In genomic region chr13:15552009-15552408, GRCm38 (mm10) we compare ENCODE assay signal across 15 mouse cellular contexts.
"Had no signal": no experiment of that assay in that cellular context is flagged by ENCODE, and none has a peak within 500 bp of the region (broad histone marks: within the 10 kb centered on the region; RNA-seq: fewer than 3 reads in every experiment).

No protein-coding gene starts in this region.

- H3K4me2 ChIP-seq: liver, embryonic 13.5 days; lung, embryonic 15.5 days; midbrain, embryonic 12.5 days; neural tube, embryonic 15.5 days had no signal

- H3K4me1 ChIP-seq: liver, embryonic 13.5 days had no signal

- H3K27me3 ChIP-seq: liver, embryonic 13.5 days; lung, embryonic 15.5 days; megakaryocyte, embryonic 14.5 days; midbrain, embryonic 12.5 days; neural tube, embryonic 15.5 days had no signal

- H3K4me3 ChIP-seq: liver, embryonic 13.5 days; lung, embryonic 15.5 days; megakaryocyte, embryonic 14.5 days; midbrain, embryonic 12.5 days; neural tube, embryonic 15.5 days had no signal

- H3K27ac ChIP-seq: liver, embryonic 13.5 days; lung, embryonic 15.5 days; macrophage; midbrain, embryonic 12.5 days; neural tube, embryonic 15.5 days had no signal

- H3K9ac ChIP-seq: liver, embryonic 13.5 days; liver, postnatal 0 days; lung, embryonic 15.5 days; midbrain, embryonic 12.5 days; neural tube, embryonic 15.5 days had no signal

- H3K9me3 ChIP-seq: liver, embryonic 13.5 days; lung, embryonic 15.5 days; megakaryocyte, embryonic 14.5 days; midbrain, embryonic 12.5 days; neural tube, embryonic 15.5 days had no signal

- DNase-seq: kidney, adult 2 months; kidney, postnatal 25 days; liver; liver, embryonic 13.5 days; liver, postnatal 0 days; lung, postnatal 14 days; right cerebral cortex, adult 18-20 months; right cerebral cortex, postnatal 25 days; thymus, postnatal 4 days had no signal

- H3K36me3 ChIP-seq: liver, embryonic 13.5 days; lung, embryonic 15.5 days; midbrain, embryonic 12.5 days; neural tube, embryonic 15.5 days had no signal

- ATAC-seq: intestine, embryonic 16.5 days; liver, postnatal 0 days had no signal
